Mouse (Mus musculus): Measurements from ENCODE around the gene Gon4l.

The Gon4l gene

GRCm38 (mm10) chr3:88912585-88912984 is 77.6 kb downstream of the Gon4l start:
- in situ Hi-C loops (cut with MseI, MboI): loop anchor here in 1 of 2 experiments (10.0 kb wide), 1 partner anchor 58 kb away; no protein-coding TSS in a partner anchor

- in situ Hi-C loops (cut with MseI, MboI): loop anchor here in 1 of 2 experiments (10.0 kb wide), 1 partner anchor 59 kb away; no protein-coding TSS in a partner anchor
These were observed 78.7 kb downstream of the Gon4l start, which contains the start of gene Msto1 for GRCm38 (mm10) chr3:88913511-88914383. Msto1 (minus strand) TSS chr3:88913999.

GRCm38 (mm10) chr3:88914384-88914810 is 79.4 kb downstream of the Gon4l start:
- in situ Hi-C loops (cut with MseI, MboI): loop anchor here in 1 of 2 experiments (10.0 kb wide), 1 partner anchor 60 kb away; no protein-coding TSS in a partner anchor

- in situ Hi-C loops (cut with MseI, MboI): loop anchor here in 1 of 2 experiments (10.0 kb wide), 1 partner anchor 64 kb away; no protein-coding TSS in a partner anchor
These were observed 84.0 kb downstream of the Gon4l start for GRCm38 (mm10) chr3:88918981-88919380.

GRCm38 (mm10) chr3:88921411-88921810 is 86.4 kb downstream of the Gon4l start:
- in situ Hi-C loops (cut with MseI, MboI): no loop called here

- in situ Hi-C loops (cut with MseI, MboI): no loop called here
These were observed 89.1 kb downstream of the Gon4l start for GRCm38 (mm10) chr3:88923989-88924591.

- in situ Hi-C loops (cut with MseI, MboI): no loop called here
These were observed 90.6 kb downstream of the Gon4l start for GRCm38 (mm10) chr3:88925651-88926050.

- in situ Hi-C loops (cut with MseI, MboI): no loop called here
These were observed 94.5 kb downstream of the Gon4l start for GRCm38 (mm10) chr3:88929501-88929900.

GRCm38 (mm10) chr3:88939071-88939470 is 104.0 kb downstream of the Gon4l start:
- in situ Hi-C loops (cut with MseI, MboI): no loop called here

GRCm38 (mm10) chr3:88939749-88940148 is 104.7 kb downstream of the Gon4l start:
- in situ Hi-C loops (cut with MseI, MboI): no loop called here

GRCm38 (mm10) chr3:88942316-88942880 is 107.4 kb downstream of the Gon4l start:
- in situ Hi-C loops (cut with MseI, MboI): no loop called here

- in situ Hi-C loops (cut with MseI, MboI): no loop called here
These were observed 109.1 kb downstream of the Gon4l start for GRCm38 (mm10) chr3:88944109-88944508.

GRCm38 (mm10) chr3:88949786-88950575 is 115.0 kb downstream of the Gon4l start:
- in situ Hi-C loops (cut with MseI, MboI): no loop called here

- in situ Hi-C loops (cut with MseI, MboI): no loop called here
These were observed 115.7 kb downstream of the Gon4l start, which contains the start of the genes Ash1l and Dap3 for GRCm38 (mm10) chr3:88950576-88951326. Ash1l (plus strand) TSS chr3:88950622. Dap3 (minus strand) TSS chr3:88951181.

- in situ Hi-C loops (cut with MseI, MboI): no loop called here
These were observed 116.3 kb downstream of the Gon4l start for GRCm38 (mm10) chr3:88951327-88951800.

- in situ Hi-C loops (cut with MseI, MboI): no loop called here
These were observed 118.2 kb downstream of the Gon4l start for GRCm38 (mm10) chr3:88953246-88953645.

GRCm38 (mm10) chr3:88953736-88954135 is 118.7 kb downstream of the Gon4l start:
- in situ Hi-C loops (cut with MseI, MboI): no loop called here
